Mouse (Mus musculus): Measurements from ENCODE around the gene Foxo3.
A peak's percentile ranks its signal among the peaks of the same experiment; 100 is the strongest.

Gene Foxo3

DNA sequence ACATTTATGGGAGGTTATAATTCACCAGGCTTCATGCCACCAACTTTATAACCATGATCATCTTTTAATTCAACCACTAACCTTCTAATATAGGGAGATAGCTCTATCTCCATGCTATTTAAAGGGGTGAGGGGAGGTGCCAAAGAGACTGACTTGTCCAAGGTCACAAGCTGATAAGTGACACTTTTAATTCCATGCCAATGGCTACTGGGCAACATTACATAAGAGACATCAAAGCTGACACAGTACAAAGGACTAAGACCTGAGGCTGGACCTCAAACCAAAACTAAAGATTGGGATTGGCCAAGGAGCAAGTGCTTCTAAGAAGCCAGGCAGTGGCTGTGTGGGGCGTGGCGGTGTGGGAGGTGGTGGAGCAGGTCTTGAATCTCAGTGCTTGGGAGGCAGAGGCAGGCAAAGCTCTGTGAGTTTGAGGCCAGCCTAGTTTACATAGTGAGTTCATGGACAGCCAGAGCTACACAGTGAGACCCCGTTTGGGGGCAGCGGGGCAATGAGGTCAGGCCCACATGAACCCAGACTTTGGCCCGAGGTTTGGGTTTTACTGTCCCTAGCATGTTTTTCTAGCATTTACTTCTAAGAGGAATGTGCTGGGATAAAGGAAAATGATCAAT, 46.0 kb downstream of the Foxo3 start:
- peak; percentile 54 for DNase-seq (ENCODE audit: extremely low read depth, low read depth, low spot score)

DNA sequence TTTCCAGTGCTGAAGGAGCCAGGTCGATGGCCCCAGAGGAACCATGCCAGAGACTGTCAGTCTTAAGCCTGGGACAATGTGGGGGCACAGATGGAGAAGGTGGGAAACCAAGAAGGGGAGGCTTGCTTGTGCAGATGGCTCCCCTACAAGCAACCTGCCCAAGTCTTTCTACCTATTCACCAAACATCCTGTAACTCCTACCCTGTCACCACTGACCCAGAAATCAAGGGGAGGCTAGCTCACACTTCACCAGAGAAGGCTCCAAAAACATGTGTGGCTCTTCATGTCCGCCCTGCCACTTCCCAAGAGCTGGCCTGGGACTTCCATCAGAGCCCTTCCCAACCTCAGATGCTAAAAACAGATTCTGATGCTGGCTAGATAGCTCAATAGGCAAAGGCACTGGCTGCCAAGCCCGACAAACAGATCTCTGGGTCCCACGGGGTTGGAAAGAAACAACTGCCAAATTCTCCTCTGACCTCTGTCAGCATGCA, 48.8 kb downstream of the Foxo3 start:
- DNase-seq (ENCODE audit: extremely low read depth, low read depth, low spot score) = no peak

DNA sequence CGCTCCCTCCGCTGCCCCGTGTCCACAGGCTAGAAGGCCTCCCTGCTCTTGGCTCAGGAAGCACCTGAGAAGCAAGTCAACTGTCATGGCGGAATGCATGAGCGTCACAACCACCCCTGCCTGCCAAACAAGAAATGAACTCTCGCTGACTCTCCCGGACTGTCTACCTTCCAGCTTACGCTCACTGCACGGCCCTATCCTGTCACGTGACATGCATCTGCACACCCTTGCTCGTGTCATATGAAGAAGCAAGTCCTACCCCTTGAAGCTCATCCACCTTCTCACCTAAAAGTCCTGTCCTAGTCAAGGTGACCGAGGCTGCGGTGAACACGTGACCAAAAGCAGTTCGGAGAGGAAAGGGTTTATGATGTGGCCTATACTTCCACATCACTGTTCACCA, 50.4 kb downstream of the Foxo3 start:
- no peak for DNase-seq (ENCODE audit: extremely low read depth, low read depth, low spot score)

DNA sequence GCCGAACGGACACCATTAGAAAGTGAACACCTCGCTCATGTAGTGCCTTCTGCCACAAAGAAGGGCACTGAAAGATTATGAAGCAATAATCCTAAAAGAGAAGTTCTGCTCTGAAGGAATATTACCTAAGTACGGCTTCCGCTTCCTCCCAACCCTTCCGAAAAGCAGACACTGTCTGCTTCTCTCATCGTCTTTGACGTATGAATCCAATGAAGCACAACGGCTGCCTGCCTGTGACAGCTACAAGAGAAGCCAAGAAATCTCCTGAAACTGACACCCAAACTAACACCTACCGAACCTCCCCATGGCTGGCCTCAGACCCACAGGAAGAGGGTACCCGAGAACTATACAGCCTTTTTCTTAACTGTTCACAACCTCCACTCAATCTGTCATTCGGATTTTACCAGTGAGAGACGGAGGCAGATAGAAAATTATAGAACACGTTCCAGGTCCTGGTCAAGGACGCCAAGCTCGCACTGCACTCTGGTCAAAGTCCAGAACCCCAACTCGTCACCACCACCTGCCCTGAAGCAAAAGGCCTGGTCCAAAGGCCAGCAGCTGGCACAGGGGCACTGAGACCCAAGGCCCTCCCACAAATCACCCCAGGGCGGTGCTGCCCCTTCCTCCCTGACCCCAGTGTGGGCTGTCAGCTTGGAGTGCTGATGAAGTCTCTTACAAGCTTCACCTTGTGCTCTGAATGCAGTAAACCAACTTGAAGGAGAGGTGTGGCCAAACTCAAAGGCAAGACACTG, 51.2 kb downstream of the Foxo3 start:
- no peak for DNase-seq (ENCODE audit: extremely low read depth, low read depth, low spot score)

DNA sequence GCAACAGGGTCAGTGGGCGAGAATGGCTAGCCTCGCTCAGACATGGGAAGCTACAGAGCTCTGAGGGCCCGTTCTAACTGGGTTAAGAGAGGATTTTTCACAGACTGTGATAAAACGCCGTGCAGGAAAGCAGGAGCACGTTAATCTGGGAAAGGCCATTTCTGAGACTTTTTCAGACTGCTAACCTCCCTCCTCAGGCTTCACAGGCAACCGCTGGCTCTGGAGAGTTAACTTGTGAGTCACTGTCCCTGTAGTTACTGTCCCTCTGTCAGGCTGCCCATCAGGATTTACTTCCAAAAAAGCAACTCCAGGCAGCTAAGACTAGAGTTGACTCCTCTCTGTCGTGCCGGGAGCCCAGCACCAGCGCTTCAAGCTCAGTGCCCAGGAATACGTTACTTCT, 54.6 kb downstream of the Foxo3 start:
- no peak for DNase-seq (ENCODE audit: extremely low read depth, low read depth, low spot score)

DNA sequence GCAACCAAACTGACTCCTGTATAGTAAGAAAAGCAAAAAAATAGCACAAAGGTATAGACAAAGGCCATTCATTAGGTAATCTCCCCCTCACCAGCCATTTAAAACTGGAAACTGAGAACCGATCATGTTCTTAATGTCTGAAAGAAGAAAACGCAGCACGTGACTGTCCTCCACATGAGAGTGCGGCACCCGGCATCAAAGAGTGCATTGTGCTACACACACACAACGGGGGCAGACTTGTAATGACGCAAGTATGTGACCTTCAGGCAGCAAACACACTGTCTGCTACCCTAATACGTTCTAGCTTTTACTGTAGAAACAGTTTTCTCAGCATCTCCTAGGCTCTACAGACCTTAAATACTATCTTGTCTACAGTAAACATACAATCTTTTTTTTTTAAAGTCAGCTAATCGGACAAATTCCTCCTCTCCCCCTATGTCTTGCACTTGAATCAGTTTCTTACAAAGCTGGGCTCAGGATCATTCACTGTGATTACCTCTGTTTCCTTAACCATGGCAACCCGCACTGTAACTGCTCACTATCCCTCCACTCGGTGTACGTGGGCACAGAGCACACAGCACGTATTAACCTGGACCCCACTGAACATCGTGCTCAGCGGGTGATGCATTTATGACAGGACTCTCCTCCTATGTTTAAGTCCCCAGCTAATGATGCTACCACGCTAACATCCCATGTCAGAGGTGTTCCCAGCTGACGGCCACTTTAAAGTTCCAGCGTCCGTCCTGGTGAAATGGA, 55.2 kb downstream of the Foxo3 start:
- DNase-seq (ENCODE audit: extremely low read depth, low read depth, low spot score) = no peak

DNA sequence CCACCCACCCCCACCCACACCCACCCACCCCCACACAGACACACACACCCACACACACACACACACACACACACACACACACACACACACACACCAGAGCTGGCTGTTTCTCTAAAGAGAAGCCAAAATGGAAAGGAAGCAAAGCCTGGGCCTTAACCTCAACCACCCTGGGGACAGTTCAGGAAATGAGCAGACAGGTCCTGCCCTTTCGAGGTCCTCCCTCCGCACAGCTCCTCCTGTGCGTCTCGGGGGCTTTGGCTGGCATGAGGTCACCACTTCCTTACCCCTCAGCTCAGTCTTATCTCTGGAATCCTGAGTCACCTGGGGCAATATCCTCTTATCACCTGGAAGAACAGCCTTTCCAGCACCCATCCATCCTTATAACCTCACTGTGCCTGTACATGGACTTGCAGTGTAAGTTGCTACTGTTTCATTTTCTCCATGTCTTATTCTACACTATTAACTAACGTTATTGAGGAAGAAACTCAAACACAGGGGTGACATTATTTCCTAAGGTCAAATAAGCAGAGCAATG, 56.1 kb downstream of the Foxo3 start:
- no peak for DNase-seq (ENCODE audit: extremely low read depth, low read depth, low spot score)

DNA sequence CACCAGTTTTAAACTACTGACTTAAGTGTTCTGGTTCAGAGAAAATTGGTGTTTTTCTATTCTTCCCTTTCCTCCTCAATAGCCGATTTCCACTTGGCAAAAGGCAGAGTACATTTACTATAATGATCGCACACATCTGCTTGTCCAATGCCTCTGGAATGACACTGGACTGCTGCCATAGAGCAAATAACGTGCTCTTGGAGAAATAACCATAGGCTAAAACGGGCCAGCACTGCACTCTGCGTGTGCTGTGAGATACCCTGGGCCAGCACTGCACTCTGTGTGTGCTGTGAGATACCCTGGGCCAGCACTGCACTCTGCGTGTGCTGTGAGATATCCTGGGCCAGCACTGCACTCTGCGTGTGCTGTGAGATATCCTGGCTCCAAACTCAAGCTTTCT, 65.1 kb downstream of the Foxo3 start:
- DNase-seq (ENCODE audit: extremely low read depth, low read depth, low spot score) = no peak

DNA sequence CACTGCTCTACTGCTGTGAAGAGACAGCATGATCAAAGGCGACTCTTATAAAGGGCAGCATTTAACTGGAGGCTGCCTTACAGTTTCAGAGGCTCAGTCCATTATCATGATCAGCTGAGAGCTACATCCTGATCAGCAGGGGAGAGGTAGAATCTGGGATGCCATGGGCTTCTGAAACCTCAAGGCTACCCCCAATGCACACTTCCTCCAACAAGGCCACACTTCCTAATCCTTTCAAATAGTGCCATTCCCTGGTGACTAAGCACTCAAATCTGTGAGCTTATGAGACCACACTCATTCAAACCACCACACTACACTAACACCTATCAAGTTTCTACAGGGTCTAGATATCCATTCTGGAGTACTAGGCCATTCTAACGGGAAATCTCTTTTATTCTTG, 65.9 kb downstream of the Foxo3 start:
- no peak for DNase-seq (ENCODE audit: extremely low read depth, low read depth, low spot score)

DNA sequence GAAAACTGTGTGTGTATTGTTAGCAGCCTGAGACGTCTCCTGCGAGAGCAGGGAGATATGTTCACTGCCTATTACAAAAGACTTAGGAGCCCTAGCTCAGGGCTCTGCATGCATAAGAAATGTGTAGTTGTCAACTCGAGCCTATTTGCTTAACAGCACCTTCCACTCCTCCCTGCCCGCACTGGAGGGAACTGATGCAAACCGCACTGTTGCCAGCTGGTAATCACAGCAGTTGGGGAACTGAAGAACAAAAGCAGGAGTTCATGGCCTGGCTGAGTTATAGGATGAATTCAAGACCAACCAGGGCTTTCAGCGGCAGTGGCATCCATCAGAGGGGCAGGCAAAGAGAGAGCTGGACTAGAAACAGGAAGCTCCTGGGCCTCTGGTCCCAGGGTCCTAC, 66.7 kb downstream of the Foxo3 start:
- DNase-seq (ENCODE audit: extremely low read depth, low read depth, low spot score) = no peak

DNA sequence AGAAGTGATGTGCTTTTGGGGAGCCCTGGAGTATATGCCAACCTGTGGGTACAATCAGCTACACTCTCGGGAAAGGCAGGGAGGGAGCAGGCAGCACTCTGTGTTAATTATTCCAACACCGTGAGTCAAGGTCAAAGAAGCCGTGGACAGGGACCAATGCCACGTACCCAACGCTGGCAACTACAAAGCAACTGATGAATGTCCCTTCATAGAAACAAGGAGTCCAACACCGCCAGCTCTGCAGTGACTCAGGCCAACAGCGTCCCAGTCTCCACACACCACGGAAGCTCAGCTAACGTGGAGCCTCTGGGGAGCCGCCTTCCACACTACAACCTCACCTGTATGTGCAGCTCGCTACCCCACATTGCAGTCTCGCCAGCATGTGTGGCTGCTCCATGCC, 68.9 kb downstream of the Foxo3 start:
- no peak for DNase-seq (ENCODE audit: extremely low read depth, low read depth, low spot score)

DNA sequence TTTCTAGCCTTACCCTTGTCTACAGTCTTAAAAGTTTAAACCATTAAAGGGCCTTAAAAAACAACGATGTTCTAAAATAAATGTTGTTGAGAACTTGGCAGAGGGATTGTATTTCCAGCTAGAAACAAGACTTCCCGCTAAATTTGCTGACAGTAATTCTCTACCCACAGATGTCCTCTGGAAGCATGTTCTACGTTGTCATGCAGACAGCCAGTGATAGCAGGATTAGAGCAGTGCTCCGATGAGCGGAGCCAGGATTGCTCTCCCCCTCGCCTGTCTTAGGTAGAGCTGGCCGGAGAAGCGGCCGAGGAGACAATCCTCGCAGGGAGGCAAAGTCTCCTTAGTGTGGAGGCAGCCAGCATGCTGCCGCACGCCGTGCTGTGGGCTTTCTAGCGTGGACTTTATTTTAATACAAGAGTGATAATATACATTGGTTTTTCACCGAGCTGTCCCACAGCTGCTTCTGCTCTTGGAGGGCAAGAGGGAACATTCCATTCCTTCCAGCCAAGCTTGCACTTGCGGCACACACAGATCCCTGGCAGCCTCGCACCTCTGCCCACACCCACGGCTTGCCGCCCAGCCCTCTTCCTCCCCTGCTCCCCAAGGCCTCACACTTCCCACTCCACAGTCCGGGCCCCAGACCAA, 71.7 kb downstream of the Foxo3 start:
- DNase-seq (ENCODE audit: extremely low read depth, low read depth, low spot score) = peak; percentile 34

DNA sequence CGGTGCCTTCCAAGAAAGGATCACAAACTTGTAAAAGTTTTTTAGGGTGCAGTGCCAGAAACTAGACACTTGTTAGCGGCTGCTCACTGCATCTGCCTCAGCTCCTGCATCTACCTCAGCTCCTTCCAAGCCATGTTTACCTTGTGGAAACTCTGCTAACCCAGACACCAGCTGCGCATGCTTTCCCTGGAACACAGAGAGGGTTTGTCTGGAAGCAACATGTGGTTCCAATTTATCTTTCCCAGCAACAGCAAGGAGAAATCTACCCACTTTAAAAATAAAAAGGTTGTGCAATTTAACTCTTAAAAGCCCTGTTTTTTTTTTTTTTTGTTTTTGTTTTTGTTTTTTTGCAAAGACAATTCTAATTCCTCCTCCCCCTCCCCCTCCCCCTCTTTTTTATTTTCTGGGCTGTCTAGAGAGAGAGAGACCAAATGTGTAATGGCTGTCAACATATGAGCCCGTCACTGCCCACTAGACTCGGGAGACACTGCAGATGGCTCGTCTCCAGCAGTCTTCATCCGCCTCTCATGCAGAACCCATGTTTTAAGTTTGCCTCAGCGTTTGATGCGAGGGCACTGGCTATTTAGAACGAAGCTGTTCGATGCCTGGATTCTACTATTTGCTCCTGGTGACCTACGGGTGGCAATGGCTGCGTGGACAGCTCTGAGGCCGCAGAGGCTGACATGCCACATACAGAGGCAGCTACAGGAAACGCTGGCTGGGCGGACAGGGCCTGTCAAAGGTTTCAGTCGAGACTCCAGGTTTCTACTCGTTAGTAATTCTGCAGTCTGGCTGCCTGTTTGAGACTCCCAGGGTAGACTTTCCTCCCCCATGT, 73.0 kb downstream of the Foxo3 start:
- no peak for DNase-seq (ENCODE audit: extremely low read depth, low read depth, low spot score)

DNA sequence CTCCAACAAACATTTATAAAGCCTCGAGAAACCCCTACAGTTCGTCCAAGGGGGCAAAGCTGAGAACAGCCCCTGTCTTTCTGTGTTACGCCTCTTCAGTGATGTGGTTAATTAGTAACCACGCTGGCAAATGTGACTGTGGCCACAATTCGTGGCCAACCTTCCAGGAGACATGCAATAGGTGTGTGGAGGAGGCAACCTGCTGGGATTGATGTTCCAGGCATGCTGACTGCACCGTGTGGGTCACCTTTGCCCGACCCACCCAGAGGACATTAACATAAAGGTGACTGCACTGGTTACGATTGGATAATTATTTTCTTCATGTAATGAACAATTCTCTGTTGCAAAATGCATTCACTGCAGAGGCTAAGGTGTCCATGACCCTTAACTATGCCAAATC, 74.0 kb downstream of the Foxo3 start:
- DNase-seq (ENCODE audit: extremely low read depth, low read depth, low spot score) = no peak

DNA sequence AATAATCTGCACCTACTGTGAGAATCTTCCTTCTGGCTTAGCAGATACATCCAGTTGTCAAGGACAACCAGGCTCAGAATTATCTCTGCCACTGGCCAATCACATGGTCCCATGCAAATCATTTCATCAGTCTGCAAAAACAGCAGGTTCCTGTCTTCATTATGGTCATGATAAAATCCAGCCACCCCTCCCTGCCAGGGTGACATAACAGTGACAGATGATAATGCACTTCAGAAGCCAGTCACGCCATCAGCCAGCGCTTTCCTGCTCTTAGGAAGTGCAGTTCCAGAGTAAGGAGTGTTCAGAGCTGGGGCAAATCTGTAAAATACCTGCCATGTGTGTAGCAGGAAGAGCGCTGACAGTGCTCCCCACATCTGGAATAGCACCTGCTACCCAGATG, 77.1 kb downstream of the Foxo3 start:
- no peak for DNase-seq (ENCODE audit: extremely low read depth, low read depth, low spot score)

DNA sequence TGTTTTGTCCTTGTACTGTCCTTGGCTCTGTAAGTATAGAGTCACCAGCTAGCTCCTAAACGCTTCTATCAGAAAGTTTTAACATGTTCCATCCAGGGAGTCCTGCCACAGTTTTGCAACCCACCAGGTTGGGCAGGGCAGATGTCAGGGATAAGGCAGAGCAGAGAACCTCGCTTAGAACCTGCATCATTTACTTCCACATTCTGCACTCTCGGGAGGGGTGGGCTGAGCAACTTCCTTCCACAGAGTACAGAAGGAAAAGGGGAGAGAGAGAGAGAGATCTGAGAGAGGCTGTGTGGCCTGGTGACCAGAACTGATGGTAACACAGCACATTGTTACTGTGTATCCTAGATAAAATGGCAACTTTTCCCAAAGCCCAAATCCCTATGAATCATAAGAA, 77.9 kb downstream of the Foxo3 start:
- DNase-seq (ENCODE audit: extremely low read depth, low read depth, low spot score) = no peak

DNA sequence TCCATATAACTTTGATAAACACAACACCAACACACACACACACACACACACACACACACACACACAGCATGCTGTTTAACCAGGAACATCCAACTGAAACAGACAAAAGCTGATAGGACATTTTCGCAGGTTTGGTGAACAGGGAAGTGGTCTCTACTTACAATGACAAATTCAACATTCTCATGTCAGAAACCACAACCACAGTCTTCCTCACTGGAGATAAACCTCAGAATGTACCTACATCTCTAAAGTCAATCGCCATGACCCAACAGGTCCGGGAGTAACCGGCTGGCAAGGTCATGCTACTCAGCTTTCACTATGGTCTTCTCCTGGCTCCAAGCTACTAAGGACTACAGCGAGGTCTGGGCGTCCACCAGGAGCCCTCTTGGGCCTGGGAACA, 81.8 kb downstream of the Foxo3 start:
- no peak for DNase-seq (ENCODE audit: extremely low read depth, low read depth, low spot score)

DNA sequence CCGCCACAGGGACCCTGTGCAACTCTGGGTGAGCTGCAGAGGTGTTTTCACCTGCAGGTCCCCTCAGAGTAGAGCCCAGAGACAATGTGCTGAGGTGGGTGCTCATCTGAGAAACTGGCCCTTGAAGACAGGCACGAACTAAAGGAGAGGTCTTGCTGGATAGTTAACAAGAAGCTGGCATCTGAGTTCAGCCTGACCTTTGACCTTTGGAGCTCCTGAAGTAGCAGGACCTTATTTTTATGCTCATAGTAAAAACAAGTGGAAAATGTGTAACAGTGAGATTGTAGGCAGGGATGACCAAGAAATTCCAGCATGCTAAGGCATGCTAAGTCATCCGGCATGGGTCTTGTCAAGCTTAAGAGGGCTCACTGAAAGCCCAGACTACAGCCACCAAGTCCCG, 82.6 kb downstream of the Foxo3 start:
- DNase-seq (ENCODE audit: extremely low read depth, low read depth, low spot score) = no peak

DNA sequence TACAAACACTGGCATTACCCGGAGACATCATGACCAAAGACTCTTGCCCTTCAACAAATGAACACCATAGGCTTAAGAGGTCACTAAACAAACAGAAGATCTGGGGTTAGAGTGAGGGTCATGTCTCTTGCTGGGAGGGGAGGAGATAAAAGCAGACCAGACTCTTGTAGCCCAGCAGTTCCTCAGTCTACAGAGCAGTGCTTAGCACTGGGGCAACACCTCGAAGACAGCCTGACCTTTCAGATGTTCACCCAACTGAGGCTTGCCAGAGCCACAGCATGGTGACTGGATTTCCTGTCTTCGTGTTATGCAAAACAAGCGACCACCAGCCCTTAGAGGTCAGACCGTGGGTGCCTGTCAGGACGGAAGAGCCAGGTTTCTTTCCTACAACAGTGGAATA, 83.6 kb downstream of the Foxo3 start:
- no peak for DNase-seq (ENCODE audit: extremely low read depth, low read depth, low spot score)

DNA sequence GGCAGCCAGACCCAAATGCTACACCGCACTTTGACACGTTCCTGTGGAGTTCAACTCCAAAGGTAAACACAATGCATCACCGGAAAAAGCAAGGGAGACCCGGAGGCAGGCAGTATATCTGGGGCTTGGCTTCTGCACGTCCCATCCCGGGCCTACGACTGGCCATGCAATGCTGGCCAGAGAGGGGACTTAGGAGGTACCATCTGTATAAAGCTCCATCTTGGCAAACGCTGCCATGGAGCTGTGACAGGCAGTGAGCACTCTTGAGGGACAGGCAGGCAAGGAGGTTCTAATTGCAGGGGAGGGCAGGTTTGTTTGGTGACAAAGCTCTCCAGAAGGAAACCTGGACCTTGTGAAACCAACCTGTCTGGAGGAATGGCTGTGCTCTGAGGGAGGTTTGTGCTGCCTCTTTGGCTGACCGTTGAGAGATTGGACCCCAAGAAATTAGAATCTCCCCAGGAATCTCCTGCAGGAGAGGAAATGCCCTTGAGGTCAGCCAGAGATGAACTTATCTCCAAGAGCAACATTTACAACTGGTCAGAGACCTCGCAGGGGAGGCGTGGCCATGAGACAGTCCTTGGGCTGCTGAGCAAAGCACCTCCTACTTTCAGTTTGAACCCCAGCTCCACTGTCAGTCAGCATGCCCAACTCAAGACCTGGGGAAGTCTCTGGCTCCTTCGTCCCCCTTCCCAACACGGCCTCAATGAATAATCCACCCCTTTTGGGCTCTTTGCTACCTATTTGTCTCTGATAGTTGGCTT, 86.7 kb downstream of the Foxo3 start:
- no peak for DNase-seq (ENCODE audit: extremely low read depth, low read depth, low spot score)

Measured in fat pad, adult 2 months (tissue).